Mouse (Mus musculus): ENCODE measurements around the gene Zbtb24. TPM values are rescaled to one million over a fixed set of nuclear protein-coding genes. Genes with fewer than 3 reads are reported as not detected.

Gene Zbtb24
- 10 to 100 TPM; 17.7 to 20.0 TPM for total RNA-seq (2023)

DNA sequence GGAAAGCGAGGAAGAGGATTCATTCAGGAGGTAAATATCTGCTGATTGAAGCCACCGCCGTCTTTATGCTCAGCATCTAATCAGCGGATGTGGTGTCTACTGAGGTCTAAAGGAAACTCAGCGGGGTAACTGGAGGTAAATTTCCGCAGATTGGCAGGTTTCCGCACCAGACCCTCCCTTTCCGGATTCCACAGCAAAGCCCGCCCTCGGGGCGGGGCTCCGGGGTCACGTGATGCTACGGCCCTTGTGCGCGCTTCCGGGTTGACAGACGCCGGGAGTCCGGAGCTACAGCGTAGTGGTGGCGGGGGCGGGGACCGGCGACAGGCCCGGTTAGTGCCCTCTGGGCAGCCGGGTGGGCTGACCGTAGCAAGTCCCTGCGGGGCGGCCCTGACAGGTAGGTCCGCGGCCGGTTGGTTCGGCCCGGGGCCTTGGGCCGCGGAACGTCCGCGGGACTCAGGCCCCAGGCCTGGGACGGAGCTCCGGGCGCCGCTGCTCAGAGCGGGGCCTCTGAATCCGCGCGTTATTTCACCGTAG lies at the start of gene Zbtb24:
TSS of gene Zbtb24 (plus strand) at position 247 of the 534 bp plus-strand sequence.

DNA sequence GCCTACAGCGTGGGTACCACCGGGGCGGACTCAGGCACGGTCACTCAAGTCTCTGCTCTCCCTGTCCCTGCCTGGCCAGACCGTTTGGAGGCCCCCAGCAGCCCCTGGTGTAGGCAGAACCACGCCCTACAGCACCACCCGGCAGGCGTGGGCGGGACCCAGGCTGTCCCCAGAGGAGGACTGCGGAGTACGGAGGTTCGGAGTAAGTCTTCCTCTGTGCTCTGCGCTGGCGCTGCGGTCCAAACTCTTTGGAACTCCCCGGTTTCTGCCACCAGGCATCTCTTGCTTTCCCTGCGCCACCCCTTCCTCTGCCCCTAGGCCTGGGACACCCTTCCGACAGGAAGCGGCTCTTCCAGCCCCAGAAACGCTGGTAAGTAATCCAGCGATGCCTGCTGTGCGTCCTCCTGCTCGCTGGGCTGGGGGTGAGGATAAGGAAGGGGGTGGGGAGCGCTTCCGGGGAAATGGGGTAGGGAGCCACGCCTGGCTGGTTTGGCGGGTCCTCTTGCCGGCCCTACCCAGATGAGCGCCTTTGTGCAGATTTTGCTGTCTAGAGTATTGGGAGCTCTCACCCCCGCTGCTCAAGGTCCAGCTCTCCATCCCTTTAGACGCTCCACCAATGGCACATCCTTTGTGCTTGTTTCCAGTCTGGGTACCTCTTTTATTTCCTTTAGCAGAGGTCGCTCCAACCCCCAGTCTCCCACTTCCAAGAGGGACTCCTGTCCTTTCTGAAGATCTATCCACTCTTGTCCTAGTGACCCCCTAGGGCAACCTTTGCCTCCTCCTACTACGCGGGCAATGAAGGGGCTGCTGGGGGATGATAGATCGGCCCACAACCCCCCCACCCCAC lies 26.2 kb downstream of the Zbtb24 start, which contains the start of gene Mical1:
TSS of gene Mical1 (plus strand) at position 144 of the 847 bp plus-strand sequence.

DNA sequence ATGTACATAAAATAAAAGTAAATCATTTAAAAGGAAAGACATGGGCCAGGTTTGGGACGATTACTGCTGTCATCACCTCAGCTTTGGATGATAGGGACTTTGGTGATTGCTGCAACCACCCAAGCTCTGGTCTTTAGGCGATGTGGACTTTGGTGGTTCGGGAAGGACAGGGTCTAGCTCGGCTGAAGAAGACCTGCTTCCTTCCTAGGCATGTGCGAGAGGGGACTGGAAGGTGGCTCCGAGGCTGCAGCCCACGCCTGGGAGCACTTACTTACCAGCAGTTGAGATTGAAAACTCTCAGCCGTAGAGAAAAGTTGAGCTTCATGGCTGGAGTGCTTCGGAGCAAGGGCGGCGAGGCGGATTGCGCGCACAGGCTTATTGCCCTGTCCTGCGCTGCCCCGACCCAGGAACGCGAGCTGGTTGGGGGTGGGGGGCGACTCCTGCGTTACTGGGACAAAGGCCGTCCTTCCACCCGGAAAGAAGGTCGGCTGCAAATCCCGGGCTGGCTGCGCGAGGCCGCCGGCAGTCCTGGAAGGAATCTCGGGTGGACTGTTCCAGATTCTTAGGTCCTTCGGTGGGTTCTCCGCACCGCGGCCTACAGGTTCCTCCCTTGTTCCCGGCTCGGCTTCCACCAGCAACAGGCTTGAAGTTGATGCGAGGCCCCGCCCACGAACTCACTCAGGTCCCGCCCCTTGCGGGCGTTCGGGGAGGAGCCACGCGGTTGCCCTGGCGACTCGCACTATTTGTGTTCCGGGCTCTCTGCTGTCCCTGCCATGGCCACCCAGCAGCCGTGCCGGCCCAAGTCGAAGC lies 39.7 kb downstream of the Zbtb24 start, which contains the start of the genes Smpd2 and Ppil6:
TSS of gene Smpd2 (minus strand) at position 662 of the 810 bp plus-strand sequence.
TSS of gene Ppil6 (plus strand) at position 732 of the 810 bp plus-strand sequence.

Other genes with a start within 250 kb of the Zbtb24 start
- 10 to 100 TPM; 20.3 to 20.8 TPM for gene Fig4, start 147.1 kb upstream of the Zbtb24 start, total RNA-seq (2023)
- gene Ak9, start 146.4 kb upstream of the Zbtb24 start, total RNA-seq (2023): not detected
- gene Mical1, start 25.9 kb downstream of the Zbtb24 start, total RNA-seq (2023): 100 to 1,000 TPM; 233 to 239 TPM
- 10 to 100 TPM; 22.6 to 27.9 TPM for gene Smpd2, start 40.0 kb downstream of the Zbtb24 start, total RNA-seq (2023)
- gene Ppil6, start 40.1 kb downstream of the Zbtb24 start, total RNA-seq (2023): under 1 TPM in 1 of 2 experiments, not detected in 1; 0.47 TPM
- gene Cd164, start 69.0 kb downstream of the Zbtb24 start, total RNA-seq (2023): 100 to 1,000 TPM; 145 to 154 TPM